In genomic region chr6:37951306-37951705, GRCm38 (mm10) we compare ENCODE assay signal across 18 mouse cellular contexts.
DNase-seq lines count a peak whose midpoint lies in the region; TF ChIP-seq lines count a peak whose summit lies in the region.
"Had no signal": no experiment of that assay in that cellular context is flagged by ENCODE, and none has a peak within 500 bp of the region (broad histone marks: within the 10 kb centered on the region; RNA-seq: fewer than 3 reads in every experiment).

No protein-coding gene starts in this region.

- DNase-seq in ES-CJ7 (ENCODE audit: low read depth, low spot score): peak; percentile 51
- peak; percentile 15 for DNase-seq in ES-E14 (ENCODE audit: low read depth, low spot score)
- DNase-seq in ZHBTc4 (ENCODE audit: low read depth, low spot score): peak; percentile 69
- DNase-seq in left cerebral cortex, postnatal 25 days (ENCODE audit: low spot score in 2 of 2): no peak
- no peak for DNase-seq in kidney, adult 18-20 months
- DNase-seq: adrenal gland, adult 8-10 months; adrenal gland, postnatal 14 days; adrenal gland, postnatal 36 days; cerebellum, adult 11-12 months; cerebellum, adult 2 months; cerebellum, adult 9-10 months; cerebellum, postnatal 10 days; cerebellum, postnatal 25 days; forebrain, postnatal 0 days had no signal

- H3K4me1 ChIP-seq in ES-E14 (ENCODE audit: control insufficient read depth in 2 of 2, insufficient read depth in 2 of 2, low read length in 2 of 2, poor library complexity in 1 of 2): no peaks in the 10 kb centered on the region
- H3K4me1 ChIP-seq: embryonic facial prominence, embryonic 10.5 days; embryonic facial prominence, embryonic 12.5 days; forebrain, embryonic 13.5 days; forebrain, embryonic 15.5 days had no signal

- in situ Hi-C loops in ES-E14 (cut with MboI; ENCODE audit: low sequenced_read_pairs in 2 of 2, unreplicated experiment in 2 of 2): no loop called here

- H3K9me3 ChIP-seq in ES-E14 (ENCODE audit: control insufficient read depth, insufficient read depth, low read depth, low read length): no peaks in the 10 kb centered on the region
- H3K9me3 ChIP-seq: embryonic facial prominence, embryonic 10.5 days; embryonic facial prominence, embryonic 12.5 days; forebrain, embryonic 13.5 days; forebrain, embryonic 15.5 days had no signal

- H3K27ac ChIP-seq in ES-E14 (ENCODE audit: insufficient read depth, low read depth, low read length, poor library complexity, severe bottlenecking): no peak overlapping the region
- H3K27ac ChIP-seq: embryonic facial prominence, embryonic 10.5 days; embryonic facial prominence, embryonic 12.5 days; forebrain, embryonic 13.5 days; forebrain, embryonic 15.5 days had no signal

- intact Hi-C loops in left cerebral cortex, postnatal 25 days (cut with DNase I): no loop called here

- H3K36me3 ChIP-seq in ES-E14 (ENCODE audit: control insufficient read depth, insufficient read depth, low read length, poor library complexity, severe bottlenecking): peaks cover 25% of the 10 kb centered on the region

- no peak overlapping the region for H3K4me3 ChIP-seq in ES-E14 (ENCODE audit: insufficient read depth in 1 of 2, low read depth in 1 of 2, low read length in 2 of 2, poor library complexity in 1 of 2, severe bottlenecking in 1 of 2)
- H3K4me3 ChIP-seq: embryonic facial prominence, embryonic 10.5 days; embryonic facial prominence, embryonic 12.5 days; forebrain, embryonic 13.5 days; forebrain, embryonic 15.5 days had no signal

- no peak overlapping the region for H3K9ac ChIP-seq in ES-E14 (ENCODE audit: insufficient read depth, low read depth, low read length, poor library complexity, severe bottlenecking)
- H3K9ac ChIP-seq: embryonic facial prominence, embryonic 12.5 days; forebrain, embryonic 13.5 days; forebrain, embryonic 15.5 days; forebrain, postnatal 0 days had no signal

TF ChIP-seq in ES-E14, 5 proteins besides CTCF, POLR2A, EP300 and RAD21:
- TF ChIP-seq CHD2 (IDR thresholded peaks at IDR 0.05; ENCODE audit: low read depth, low read length): no peak
- no peak for TF ChIP-seq ZNF384 (IDR thresholded peaks at IDR 0.05; ENCODE audit: low read depth, low read length)
- no peak for TF ChIP-seq MAFK (IDR thresholded peaks at IDR 0.05; ENCODE audit: insufficient read depth, low read depth, low read length)
- no peak for TF ChIP-seq HCFC1 (IDR thresholded peaks at IDR 0.05; ENCODE audit: borderline replicate concordance, insufficient read depth, low read length)
- TF ChIP-seq ZC3H11A (IDR thresholded peaks at IDR 0.05; ENCODE audit: borderline replicate concordance, low read depth, low read length): no peak
TF ChIP-seq in ES-E14: peak in this region for 0.

Comparison
In these comparisons a context has a peak if more than half of its experiments do, and no peak if none do; other contexts are left out.
1. DNase-seq: peak in ES-CJ7 (single experiment), ES-E14 (single experiment) and ZHBTc4 (single experiment); none in left cerebral cortex, postnatal 25 days (0 of 2) and kidney, adult 18-20 months (single experiment).